Mouse (Mus musculus) adrenal gland, adult 18-20 months (tissue): ENCODE results near the gene Tinf2. TPM values are rescaled to one million over a fixed set of nuclear protein-coding genes. Genes with fewer than 3 reads are reported as not detected.

Experiments used
- DNase-seq, 2 experiments: peaks; one replicate each; pipeline ENCODE4 v3.0.0; 2021 to 2022; ENCODE audit warnings: low spot score in 2 of 2
- total RNA-seq, 2 experiments: library from RNA; stranded (reverse); gene quantifications; 1 replicate in 1 of 2; 2 replicates in 1 of 2; pipeline ENCODE4 v1.2.3; 2021

Gene Tinf2
- total RNA-seq, 2 experiments from 2014 or later: 34.3 to 59.4 TPM

DNA sequence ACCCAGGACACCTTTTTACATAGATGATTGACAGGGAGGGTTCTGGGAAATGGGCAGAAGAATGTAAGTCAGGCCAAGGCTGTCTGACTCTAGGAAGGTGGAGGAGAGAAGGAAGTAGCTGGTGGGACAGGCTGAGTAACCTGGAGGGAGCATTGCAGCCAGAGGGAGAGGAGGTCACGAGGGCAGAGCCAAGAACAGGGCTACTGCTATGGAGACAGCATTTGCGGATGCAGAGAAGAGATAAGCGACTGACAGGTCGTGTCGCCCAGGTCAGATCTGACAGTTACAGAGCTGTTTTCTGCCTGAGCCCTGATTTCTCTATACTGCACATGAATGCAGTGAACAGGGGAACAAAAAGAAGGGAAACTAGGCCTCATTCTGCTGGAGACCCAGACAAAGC lies 25.8 kb upstream of the Tinf2 start:
- no peak for DNase-seq

DNA sequence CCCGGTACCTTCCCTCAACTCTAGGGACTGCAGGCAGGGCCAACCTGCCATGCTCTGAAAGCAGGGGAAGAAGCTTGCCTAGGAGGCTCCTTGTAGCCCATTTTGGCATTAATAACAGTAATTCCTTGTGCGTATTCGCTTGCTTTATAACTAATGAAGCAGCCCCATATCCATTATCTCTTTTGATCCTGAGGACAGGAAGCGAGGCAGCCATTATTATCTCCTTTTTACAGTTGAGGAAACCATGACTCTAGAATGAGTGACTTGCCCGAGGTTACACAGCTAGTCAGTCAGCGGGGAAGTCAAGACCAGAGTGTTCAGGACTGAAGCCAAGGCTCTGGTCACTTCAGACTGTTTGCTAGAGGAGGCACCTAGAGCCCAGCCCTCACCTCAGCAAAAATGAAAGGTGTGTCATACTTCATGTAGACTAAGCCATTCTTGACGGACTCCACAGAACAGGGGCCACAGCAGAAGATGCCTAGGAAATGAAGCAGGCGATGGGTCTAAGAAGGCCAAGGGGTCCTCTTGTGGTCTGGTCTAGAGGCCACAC lies 24.5 kb upstream of the Tinf2 start:
- no peak for DNase-seq

DNA sequence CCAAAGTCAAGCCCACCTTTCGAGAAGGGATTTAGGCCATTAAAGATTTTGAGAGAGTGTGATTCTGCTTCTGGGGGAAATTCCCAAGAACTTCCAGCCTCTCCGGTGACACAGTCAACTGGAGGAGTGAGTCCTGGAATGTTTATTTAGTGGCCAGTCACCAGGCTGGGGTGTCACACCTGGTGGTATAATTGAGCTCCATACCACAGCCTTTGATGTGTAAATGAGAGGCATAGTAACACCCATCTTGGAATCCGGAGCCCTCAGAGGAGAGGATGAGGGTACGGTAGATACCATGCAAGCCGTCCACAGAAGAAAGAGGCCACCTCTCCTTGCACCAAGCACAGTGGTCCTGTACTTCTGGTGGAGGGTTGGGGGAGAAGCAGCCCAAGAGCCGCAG lies 21.1 kb upstream of the Tinf2 start:
- no peak for DNase-seq

DNA sequence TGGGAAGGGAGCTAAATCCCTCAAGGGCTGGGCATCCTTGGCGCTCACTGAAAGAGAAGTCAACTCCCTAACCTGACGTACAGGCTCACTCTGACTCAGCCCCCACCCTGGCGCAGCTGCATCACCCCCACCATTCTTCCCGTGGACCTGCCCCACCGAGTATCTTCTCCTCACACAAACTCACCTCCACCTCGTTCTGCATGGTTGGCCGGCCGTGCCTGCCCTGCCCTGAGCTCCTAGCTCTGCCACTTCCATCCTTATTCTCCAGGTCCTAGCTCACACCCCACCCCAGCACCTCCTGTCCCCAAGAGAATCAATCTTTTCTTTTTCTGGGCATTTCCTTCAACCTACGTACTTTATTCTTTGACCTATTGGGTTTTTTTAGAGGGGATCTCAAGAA lies 19.5 kb upstream of the Tinf2 start:
- no peak for DNase-seq

DNA sequence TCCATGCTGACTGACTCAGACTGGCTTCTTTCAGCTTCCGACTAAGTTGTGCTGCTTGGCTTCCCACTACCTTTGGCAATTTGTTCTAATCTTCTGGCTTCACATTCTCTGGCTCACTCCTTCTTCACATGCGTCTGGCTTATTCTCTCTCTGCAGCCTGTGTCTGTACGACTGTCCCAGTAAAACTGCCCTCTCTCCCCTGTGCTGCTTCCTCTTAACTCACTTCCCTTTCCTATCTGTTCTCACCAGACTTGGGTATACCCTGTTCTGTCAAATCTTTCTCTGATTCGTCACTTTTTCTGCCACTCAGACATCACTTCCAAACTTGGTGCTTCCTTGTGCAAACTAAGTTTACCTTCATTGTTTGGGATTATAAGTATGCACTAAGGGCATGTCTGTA lies 15.6 kb upstream of the Tinf2 start:
- DNase-seq: no peak

DNA sequence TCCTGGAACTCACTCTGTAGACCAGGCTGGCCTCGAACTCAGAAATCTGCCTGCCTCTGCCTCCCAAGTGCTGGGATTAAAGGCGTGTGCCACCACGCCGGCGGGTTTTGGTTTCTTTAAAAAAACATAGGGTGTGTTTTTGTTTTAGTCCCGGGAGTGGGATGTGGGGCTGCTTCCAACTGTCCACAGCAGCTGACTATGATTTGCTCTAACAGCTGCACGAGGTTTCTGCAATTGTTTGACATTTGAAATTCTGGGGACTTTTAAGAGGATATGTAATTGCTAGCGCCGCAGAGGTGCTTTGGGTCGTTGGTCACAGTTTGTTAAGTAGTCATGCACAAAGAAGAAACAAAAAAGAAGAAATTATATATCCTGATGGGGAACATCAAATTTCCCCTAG lies 7.8 kb upstream of the Tinf2 start:
- DNase-seq: no peak

DNA sequence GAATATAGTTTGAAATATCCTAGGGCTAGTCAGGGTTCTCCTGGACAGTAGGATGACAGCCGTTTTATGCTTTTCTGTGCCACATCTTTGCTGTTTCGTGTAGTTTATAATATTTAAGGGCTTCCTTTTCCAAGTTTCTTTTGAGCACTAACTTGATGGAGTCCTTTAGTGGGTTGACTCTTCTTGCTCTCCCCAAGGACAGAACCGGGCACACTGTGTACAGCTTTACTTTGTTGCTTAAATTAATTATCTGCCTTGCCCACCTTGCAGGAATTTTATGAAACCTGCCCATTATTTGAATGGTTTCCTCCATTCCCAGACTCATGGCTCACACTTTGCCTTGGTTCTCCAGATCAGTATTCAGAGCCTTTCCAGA lies 486 bp upstream of the Tinf2 start:
- DNase-seq: no peak

DNA sequence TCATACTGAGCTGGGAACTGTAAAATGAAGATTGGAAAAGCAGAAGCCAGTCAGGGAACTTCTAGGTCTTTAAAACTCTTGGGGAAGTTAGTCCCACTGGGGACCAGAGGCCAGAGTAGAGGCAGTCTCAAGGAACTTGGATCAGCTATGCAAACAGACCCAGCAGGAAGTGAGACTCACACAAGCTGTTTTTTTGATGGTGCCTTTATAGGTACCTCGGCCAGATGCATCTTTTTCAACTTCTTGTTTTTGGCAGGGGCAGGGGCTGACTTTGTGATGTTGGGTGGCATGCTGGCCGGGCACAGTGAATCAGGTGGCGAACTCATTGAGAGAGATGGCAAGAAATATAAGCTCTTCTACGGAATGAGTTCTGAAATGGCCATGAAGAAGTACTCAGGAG lies 4.0 kb downstream of the Tinf2 start:
- no peak for DNase-seq

DNA sequence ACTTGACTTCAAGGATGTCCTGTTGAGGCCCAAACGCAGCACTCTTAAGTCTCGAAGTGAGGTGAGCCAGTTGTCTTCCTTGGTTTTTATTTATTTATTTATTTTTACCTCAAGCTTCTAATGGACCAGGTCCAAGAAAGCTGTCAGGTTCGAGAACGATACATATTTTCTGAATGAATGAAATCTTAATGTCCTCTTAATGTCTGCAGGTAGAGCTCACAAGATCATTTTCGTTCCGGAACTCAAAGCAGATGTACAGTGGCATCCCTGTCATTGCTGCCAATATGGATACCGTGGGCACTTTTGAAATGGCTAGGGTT lies 8.9 kb downstream of the Tinf2 start:
- no peak for DNase-seq

DNA sequence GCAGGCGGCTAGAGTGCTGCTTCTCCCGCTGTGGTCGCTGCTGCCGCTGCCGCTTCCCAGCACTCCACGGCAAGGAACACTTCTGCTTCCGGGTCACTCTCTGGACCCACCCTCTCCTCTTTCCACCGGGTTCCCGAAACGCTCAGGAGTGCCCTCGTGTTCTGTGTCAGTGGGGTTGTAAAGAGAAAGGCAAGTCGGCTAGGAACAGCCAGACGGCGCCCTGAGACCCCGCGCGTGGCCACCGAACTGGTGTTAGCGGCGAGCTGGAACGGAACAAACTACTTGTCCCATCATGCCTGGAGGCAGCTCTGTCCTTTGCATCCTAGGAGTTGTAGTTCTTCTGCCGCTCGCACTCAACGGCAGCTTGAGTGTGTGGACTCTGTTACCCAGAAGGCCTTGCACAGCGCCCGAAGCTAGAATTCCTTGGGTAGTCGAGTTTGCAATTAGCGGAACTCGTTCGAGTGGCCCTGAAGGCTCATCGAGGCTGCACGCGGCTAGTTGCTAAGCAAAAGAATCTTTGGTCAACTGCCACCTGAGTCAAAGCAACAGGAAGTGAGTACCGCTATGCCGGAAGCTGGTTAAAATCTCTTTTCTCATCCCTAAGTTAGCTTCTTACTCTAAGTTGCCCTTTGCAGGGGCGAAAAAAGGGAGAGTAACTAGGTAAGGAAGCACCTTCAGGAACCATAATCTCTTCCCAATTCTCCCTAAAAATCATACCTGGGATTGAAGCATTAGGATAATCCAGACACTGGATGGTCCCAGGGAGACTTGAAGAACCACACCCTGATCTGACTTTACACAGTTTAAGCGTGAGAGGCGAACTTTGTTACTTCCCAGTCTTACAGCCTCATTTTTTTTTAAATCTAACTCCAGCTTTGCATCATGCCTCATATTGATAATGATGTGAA lies 9.5 kb downstream of the Tinf2 start, which contains the start of the genes Gmpr2 and Nedd8:
Gene Gmpr2 (plus strand): TSS at position 109 of the 908 bp plus-strand sequence.
Gene Nedd8 (minus strand): TSS at position 292 of the 908 bp plus-strand sequence.
- peak; percentile 73 to 85 for DNase-seq

DNA sequence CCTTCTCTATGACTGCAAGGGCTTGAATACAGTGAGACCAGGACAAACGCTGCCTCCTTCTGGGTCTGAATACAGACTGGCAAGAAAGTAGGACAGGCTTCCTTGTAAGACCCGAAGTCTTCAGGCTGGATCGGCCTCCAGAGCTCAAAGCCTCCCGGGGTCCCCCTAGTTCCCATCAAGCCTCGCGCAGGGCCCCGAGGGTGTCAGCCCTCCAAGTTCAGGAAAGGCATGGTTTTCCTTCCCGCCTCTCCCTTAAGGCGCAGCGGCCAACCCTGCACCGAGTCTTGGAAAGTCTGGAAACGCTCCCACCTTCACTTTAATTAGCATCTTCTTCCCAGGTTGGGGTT lies 10.2 kb downstream of the Tinf2 start:
- no peak for DNase-seq

DNA sequence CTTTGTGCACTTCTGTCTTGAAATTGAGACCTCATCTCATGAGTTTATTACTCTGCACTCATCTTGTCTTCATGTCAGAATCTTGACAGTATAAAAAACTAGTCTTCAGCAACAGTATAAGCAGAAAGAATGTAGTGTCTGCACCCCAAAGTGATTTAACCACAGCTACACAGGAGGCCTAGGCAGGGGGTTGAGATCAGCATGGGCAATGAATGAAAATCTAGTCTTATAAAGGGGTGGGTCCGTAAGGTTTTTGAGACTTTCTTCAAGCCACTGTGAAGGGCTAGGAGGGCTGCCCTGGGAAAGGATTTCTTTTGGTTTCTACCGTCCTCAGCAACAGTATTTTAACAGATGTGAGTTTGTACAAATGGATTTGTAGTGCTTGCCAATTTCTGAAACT lies 21.0 kb downstream of the Tinf2 start:
- no peak for DNase-seq

DNA sequence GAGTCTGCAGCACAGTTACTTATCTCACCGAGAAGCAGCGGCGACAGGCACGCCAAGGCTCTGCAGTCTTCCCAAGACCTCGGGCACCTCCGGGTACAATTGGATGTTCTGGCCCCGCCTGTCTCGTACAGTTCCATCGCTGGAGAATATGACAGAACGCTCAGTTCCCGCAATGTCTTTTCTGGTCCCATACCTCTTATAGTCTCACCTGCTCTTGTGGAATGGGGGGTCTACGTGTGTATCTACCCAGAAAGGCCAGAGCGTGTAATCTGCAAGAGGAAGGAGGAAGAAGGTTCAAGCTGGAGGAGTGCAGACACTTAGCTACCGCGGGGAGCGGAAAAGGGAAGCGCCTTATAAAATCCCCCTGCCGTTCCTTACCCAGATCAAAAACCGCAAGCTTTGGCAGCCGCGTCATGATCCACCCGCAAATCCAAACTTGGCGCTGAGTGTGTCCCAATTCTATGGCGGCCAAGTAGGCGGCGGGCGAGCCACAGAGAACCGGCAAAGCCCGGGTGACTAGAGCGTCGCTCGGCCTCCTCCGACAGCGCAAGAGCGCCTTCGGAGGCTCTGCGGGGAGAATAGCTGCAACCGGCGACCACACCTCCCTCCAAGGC lies 21.6 kb downstream of the Tinf2 start, which contains the start of gene Mdp1:
Gene Mdp1 (minus strand): TSS at position 549 of the 614 bp plus-strand sequence.
- peak; percentile 71 to 72 for DNase-seq

DNA sequence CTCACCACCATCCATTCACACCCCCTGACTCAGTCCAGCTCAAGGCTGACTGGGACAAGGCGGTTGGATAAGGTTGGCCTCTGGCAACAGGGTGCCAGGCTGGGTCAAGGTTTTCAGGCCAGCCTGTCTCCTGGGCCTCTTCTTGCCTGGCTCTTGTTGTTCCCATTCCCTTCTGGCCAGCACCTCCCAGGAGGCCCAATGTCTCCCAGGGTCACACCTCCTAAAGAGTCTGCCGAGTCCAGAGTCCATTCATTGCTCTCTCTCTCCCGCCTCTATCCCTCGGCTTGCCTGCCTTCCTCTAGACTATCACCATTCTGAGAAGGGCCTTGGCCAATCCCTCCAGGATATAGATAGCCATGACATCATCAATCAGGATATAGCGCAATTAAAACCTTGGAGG lies 23.6 kb downstream of the Tinf2 start:
- DNase-seq: peak in 1 of 2 experiments; percentile 47

DNA sequence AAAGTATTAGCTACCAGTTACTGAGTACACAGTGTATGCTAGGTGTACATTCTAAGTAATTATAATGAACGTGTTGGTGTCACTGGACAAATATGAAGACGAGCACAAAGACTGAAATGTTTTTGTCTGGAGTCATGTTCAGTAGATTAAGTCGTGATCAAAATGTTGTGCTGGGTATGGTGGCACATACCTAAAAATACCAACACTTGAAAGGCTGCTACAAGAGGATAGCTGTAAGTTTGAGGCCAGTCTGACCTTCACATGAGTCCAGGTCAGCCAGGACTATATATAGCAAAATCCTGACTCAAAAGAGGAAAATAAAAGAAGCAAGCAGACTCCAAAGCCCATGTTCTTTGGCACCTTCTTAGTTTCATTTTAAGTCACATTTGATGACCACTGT lies 24.7 kb downstream of the Tinf2 start:
- no peak for DNase-seq

DNA sequence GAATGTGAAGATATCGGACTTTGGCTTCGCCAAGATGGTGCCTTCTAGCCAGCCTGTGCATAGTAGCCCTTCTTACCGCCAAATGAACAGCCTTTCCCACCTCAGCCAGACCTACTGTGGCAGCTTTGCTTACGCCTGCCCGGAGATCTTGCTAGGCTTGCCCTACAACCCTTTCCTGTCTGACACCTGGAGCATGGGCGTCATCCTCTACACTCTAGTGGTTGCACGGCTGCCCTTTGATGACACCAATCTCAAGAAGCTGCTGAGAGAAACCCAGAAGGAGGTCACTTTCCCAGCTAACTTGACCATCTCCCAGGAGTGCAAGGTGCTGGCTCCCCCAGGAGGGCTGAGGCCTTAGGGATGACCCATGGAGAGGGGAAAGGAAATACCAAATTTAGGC lies 30.1 kb downstream of the Tinf2 start:
- DNase-seq: no peak

DNA sequence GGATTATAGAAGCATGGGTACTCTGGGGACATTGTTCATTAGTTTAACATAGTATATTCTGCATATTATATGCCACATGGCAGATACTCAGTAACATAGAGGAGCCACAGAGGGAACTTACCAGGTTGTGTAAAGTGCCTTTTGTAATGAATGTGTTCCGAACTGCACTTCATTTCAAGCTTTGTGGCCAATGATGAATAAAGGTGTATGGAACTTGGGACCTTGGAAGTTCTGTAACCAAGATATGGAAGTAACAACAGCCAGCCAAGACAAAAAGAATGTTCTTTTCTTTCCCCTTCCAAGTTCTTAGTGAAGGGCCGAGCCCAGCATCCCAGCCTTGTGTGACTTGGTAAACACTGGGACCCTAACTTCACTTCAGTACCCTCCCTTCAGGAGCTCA lies 31.7 kb downstream of the Tinf2 start, which contains the start of gene Tssk4:
Gene Tssk4 (plus strand): TSS at position 301 of the 400 bp plus-strand sequence.
- DNase-seq: no peak

DNA sequence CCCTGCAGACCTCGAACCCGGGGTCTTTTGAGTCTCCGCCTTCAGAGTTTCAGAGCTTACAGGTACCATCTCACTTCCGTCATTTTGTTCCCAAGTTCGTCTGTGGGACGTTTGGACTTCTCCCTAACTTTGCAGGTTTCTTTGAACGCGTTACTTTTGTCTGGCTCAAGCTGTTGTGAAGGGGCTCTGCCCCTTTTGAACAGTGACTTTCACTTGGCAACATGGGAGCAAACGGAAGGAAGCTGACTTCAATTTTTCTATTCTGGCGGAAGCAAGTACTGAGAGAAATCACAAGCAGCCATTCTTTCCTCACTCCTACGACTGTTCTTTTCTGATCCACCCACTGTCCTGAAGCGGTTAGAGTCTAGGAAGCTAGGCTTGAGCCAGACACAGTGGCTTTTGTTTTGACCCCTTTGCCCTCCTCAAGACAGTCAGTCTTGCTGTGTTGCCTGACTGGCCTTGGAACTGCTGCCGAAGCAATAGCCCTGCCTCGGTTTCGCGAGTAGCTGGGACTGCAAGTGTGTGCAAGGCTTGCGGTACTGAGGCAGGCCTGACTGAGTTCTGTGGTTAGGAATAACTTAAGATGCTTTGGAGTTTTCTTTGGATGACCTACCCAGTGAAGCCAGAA lies 37.2 kb downstream of the Tinf2 start:
- DNase-seq: no peak

DNA sequence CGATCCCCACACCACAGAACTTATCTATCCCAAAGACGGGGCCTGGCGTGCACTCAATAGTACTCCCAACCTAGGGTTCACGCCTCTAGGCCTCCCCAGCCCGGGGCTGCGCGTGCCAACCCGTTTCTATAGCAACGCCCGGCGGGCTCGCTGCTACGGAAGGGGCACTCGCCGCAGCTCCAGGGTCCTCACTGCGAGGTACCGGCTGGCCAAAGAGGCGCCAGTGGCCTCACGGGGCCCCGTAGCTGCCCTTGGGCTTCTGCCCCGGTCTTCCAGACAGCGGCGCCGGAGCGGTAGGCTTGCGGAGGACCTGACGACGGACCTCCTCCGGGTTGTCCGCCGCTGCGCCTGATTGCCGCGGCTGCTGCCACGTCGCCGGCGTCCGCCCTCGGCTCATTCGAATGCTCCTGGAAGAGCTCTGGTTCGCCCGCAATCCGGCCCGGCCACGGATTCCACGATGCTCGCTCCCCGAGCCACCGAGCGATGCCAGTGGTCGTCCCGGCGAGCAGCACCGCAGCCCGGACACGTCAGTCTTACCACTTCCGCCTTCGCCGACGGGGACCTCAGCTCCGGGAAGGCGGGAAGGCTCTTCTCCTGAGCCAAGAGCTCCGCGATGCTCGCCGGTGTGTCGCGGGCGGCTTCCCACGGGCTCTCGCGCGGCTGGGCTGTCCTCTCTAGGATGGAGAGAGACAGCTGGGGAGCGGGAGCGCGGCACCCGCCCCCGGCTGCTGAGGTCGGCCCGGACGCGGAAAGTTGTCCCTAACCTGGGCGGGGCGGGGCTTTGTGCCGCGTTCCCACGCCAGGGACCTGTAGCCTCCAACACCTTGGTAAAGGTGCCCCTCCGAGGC lies 38.3 kb downstream of the Tinf2 start, which contains the start of gene Tm9sf1:
Gene Tm9sf1 (minus strand): TSS at position 747 of the 848 bp plus-strand sequence.
- peak; percentile 86 to 89 for DNase-seq

DNA sequence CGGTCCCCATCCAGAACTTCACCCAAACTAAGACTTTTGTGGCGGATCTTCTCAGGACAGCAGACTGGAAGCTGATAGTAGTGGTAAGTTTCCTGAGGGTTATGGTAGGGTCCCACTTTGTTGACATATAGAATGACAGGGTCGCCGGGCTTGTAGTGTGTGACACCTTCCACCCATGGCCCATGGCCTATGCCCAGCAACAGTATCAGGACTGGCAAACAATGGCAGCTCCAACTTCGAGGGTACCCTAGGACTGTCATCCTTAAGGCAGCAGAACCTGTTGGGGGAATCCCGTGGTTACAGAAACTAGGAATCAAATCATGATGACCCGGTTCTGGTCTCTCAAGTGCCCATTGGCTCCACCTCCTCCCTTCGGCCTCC lies 39.0 kb downstream of the Tinf2 start:
- no peak for DNase-seq

DNA sequence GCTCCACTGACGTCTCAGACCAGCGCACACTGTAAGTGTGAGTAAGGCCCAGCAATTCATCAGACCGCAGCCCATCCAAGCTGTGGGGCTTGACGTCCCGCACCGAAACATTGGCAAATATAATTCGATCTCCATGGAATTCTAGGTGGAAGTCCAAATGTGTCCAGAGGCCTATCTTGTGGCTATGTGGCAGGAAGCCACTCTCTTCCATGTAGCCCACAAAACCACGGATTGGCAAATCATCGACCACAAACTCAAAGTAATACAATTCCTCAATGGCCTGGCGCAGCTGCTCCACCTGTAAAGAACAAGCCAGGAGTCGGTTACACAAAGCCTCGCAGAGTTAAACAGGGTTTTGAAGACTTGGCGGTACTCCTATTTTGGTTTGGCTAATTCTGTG lies 40.3 kb downstream of the Tinf2 start:
- DNase-seq: no peak
